Mouse (Mus musculus): ENCODE results near the gene Tnfaip8l3. TPM values are rescaled to one million over a fixed set of nuclear protein-coding genes. Genes with fewer than 3 reads are reported as not detected.
"Not testable (repeated sequence)": the region's sequence is repeated elsewhere in the genome, so short reads cannot be mapped to it uniquely, and the experiment has no call there.

Gene Tnfaip8l3
- polyA plus RNA-seq, 1 experiment from 2014 or later = not detected

GRCm38 (mm10) chr9:54048978-54049377 lies 19.2 kb downstream of the Tnfaip8l3 start:
- H3K9me3 ChIP-seq (replicated peaks; ENCODE audit: control insufficient read depth, low read length) = no peaks in the 10 kb centered on the region
- no peaks in the 10 kb centered on the region for H3K4me1 ChIP-seq (ENCODE audit: control insufficient read depth, insufficient read depth, low read length)
- DNase-seq (ENCODE audit: low spot score) = no peak
- H3K9ac ChIP-seq (replicated peaks; ENCODE audit: low read length) = no peak overlapping the region
- no peaks in the 10 kb centered on the region for H3K27me3 ChIP-seq (ENCODE audit: control insufficient read depth, insufficient read depth, low read length)
- H3K4me3 ChIP-seq (ENCODE audit: low read depth, low read length) = no peak overlapping the region
- H3K4me2 ChIP-seq (ENCODE audit: low read depth, low read length) = no peak overlapping the region
- H3K27ac ChIP-seq (replicated peaks; ENCODE audit: low read depth, low read length) = no peak overlapping the region
- 75% methylated on average over 5 of the region's 5 CpGs for WGBS
- no peaks in the 10 kb centered on the region for H3K36me3 ChIP-seq (replicated peaks; ENCODE audit: control insufficient read depth, insufficient read depth, low read depth, low read length)
- ATAC-seq (replicated peaks; ENCODE audit: insufficient number of reproducible peaks, low FRiP score, low TSS enrichment, low read depth) = no peak

- Histone ChIP-seq H3K27me3 (ENCODE audit: control insufficient read depth, insufficient read depth, low read length) (no peaks in the 10 kb centered on the region), H3K9me3 (replicated peaks; ENCODE audit: control insufficient read depth, low read length) (no peaks in the 10 kb centered on the region), H3K9ac (replicated peaks; ENCODE audit: low read length) (no peak overlapping the region), H3K4me2 (ENCODE audit: low read depth, low read length) (no peak overlapping the region), H3K36me3 (replicated peaks; ENCODE audit: control insufficient read depth, insufficient read depth, low read depth, low read length) (no peaks in the 10 kb centered on the region), H3K4me1 (ENCODE audit: control insufficient read depth, insufficient read depth, low read length) (no peaks in the 10 kb centered on the region), H3K4me3 (ENCODE audit: low read depth, low read length) (no peak overlapping the region), H3K27ac (replicated peaks; ENCODE audit: low read depth, low read length) (no peak overlapping the region)
- 88% methylated on average over 5 of the region's 5 CpGs for WGBS
- ATAC-seq (replicated peaks; ENCODE audit: insufficient number of reproducible peaks, low FRiP score, low TSS enrichment, low read depth) = no peak
- no peak for DNase-seq (ENCODE audit: low spot score)
These were observed 25.1 kb downstream of the Tnfaip8l3 start for GRCm38 (mm10) chr9:54043067-54043466.

GRCm38 (mm10) chr9:54037717-54038116 lies 30.5 kb downstream of the Tnfaip8l3 start:
- Histone ChIP-seq H3K27me3 (ENCODE audit: control insufficient read depth, insufficient read depth, low read length) (no peaks in the 10 kb centered on the region), H3K36me3 (replicated peaks; ENCODE audit: control insufficient read depth, insufficient read depth, low read depth, low read length) (no peaks in the 10 kb centered on the region), H3K9me3 (replicated peaks; ENCODE audit: control insufficient read depth, low read length) (no peaks in the 10 kb centered on the region), H3K27ac (replicated peaks; ENCODE audit: low read depth, low read length) (no peak overlapping the region), H3K9ac (replicated peaks; ENCODE audit: low read length) (no peak overlapping the region), H3K4me3 (ENCODE audit: low read depth, low read length) (no peak overlapping the region), H3K4me2 (ENCODE audit: low read depth, low read length) (no peak overlapping the region), H3K4me1 (ENCODE audit: control insufficient read depth, insufficient read depth, low read length) (no peaks in the 10 kb centered on the region)
- WGBS = 80% methylated on average over 9 of the region's 9 CpGs
- ATAC-seq (replicated peaks; ENCODE audit: insufficient number of reproducible peaks, low FRiP score, low TSS enrichment, low read depth) (no peak), DNase-seq (ENCODE audit: low spot score) (no peak)

- H3K4me3 ChIP-seq (ENCODE audit: low read depth, low read length) = no peak overlapping the region
- H3K4me1 ChIP-seq (ENCODE audit: control insufficient read depth, insufficient read depth, low read length) = no peaks in the 10 kb centered on the region
- ATAC-seq (replicated peaks; ENCODE audit: insufficient number of reproducible peaks, low FRiP score, low TSS enrichment, low read depth) (no peak), DNase-seq (ENCODE audit: low spot score) (no peak)
- H3K9ac ChIP-seq (replicated peaks; ENCODE audit: low read length) = no peak overlapping the region
- H3K27me3 ChIP-seq (ENCODE audit: control insufficient read depth, insufficient read depth, low read length) = no peaks in the 10 kb centered on the region
- WGBS = 74% methylated on average over 5 of the region's 5 CpGs
- no peaks in the 10 kb centered on the region for H3K36me3 ChIP-seq (replicated peaks; ENCODE audit: control insufficient read depth, insufficient read depth, low read depth, low read length)
- no peaks in the 10 kb centered on the region for H3K9me3 ChIP-seq (replicated peaks; ENCODE audit: control insufficient read depth, low read length)
- no peak overlapping the region for H3K27ac ChIP-seq (replicated peaks; ENCODE audit: low read depth, low read length)
- H3K4me2 ChIP-seq (ENCODE audit: low read depth, low read length) = no peak overlapping the region
These were observed 33.5 kb downstream of the Tnfaip8l3 start for GRCm38 (mm10) chr9:54034691-54035090.

GRCm38 (mm10) chr9:54022795-54023194 lies 45.4 kb downstream of the Tnfaip8l3 start:
- H3K9ac ChIP-seq (replicated peaks; ENCODE audit: low read length) = no peak overlapping the region
- H3K4me2 ChIP-seq (ENCODE audit: low read depth, low read length) = no peak overlapping the region
- no peaks in the 10 kb centered on the region for H3K9me3 ChIP-seq (replicated peaks; ENCODE audit: control insufficient read depth, low read length)
- no peaks in the 10 kb centered on the region for H3K36me3 ChIP-seq (replicated peaks; ENCODE audit: control insufficient read depth, insufficient read depth, low read depth, low read length)
- H3K27ac ChIP-seq (replicated peaks; ENCODE audit: low read depth, low read length) = no peak overlapping the region
- no peaks in the 10 kb centered on the region for H3K4me1 ChIP-seq (ENCODE audit: control insufficient read depth, insufficient read depth, low read length)
- no peak for ATAC-seq (replicated peaks; ENCODE audit: insufficient number of reproducible peaks, low FRiP score, low TSS enrichment, low read depth)
- peak; percentile 18 for DNase-seq (ENCODE audit: low spot score)
- no peak overlapping the region for H3K4me3 ChIP-seq (ENCODE audit: low read depth, low read length)
- 83% methylated on average over 3 of the region's 3 CpGs for WGBS
- no peaks in the 10 kb centered on the region for H3K27me3 ChIP-seq (ENCODE audit: control insufficient read depth, insufficient read depth, low read length)

- no peak overlapping the region for H3K4me3 ChIP-seq (ENCODE audit: low read depth, low read length)
These were observed 73.7 kb downstream of the Tnfaip8l3 start for GRCm38 (mm10) chr9:53994528-53994927.

GRCm38 (mm10) chr9:53992567-53992966 lies 75.6 kb downstream of the Tnfaip8l3 start:
- H3K27ac ChIP-seq (replicated peaks; ENCODE audit: low read depth, low read length); DNase-seq (ENCODE audit: low spot score); H3K4me2 ChIP-seq (ENCODE audit: low read depth, low read length); H3K36me3 ChIP-seq (replicated peaks; ENCODE audit: control insufficient read depth, insufficient read depth, low read depth, low read length); H3K4me1 ChIP-seq (ENCODE audit: control insufficient read depth, insufficient read depth, low read length); H3K27me3 ChIP-seq (ENCODE audit: control insufficient read depth, insufficient read depth, low read length); H3K4me3 ChIP-seq (ENCODE audit: low read depth, low read length); H3K9me3 ChIP-seq (replicated peaks; ENCODE audit: control insufficient read depth, low read length); H3K9ac ChIP-seq (replicated peaks; ENCODE audit: low read length); ATAC-seq (replicated peaks; ENCODE audit: insufficient number of reproducible peaks, low FRiP score, low TSS enrichment, low read depth): not testable (repeated sequence)

More at GRCm38 (mm10) chr9:53994528-53994927, 73.7 kb downstream of the Tnfaip8l3 start:
- ATAC-seq (replicated peaks; ENCODE audit: insufficient number of reproducible peaks, low FRiP score, low TSS enrichment, low read depth) = no peak
- no peaks in the 10 kb centered on the region for H3K4me1 ChIP-seq (ENCODE audit: control insufficient read depth, insufficient read depth, low read length)
- H3K27me3 ChIP-seq (ENCODE audit: control insufficient read depth, insufficient read depth, low read length) = no peaks in the 10 kb centered on the region
- no peak for DNase-seq (ENCODE audit: low spot score)
- no peaks in the 10 kb centered on the region for H3K9me3 ChIP-seq (replicated peaks; ENCODE audit: control insufficient read depth, low read length)
- no peak overlapping the region for H3K9ac ChIP-seq (replicated peaks; ENCODE audit: low read length)
- WGBS = 59% methylated on average over 1 of the region's 1 CpGs
- H3K36me3 ChIP-seq (replicated peaks; ENCODE audit: control insufficient read depth, insufficient read depth, low read depth, low read length) = no peaks in the 10 kb centered on the region
- no peak overlapping the region for H3K4me2 ChIP-seq (ENCODE audit: low read depth, low read length)
- no peak overlapping the region for H3K27ac ChIP-seq (replicated peaks; ENCODE audit: low read depth, low read length)

- Histone ChIP-seq H3K27ac (replicated peaks; ENCODE audit: low read depth, low read length) (no peak overlapping the region), H3K9me3 (replicated peaks; ENCODE audit: control insufficient read depth, low read length) (no peaks in the 10 kb centered on the region), H3K9ac (replicated peaks; ENCODE audit: low read length) (no peak overlapping the region), H3K36me3 (replicated peaks; ENCODE audit: control insufficient read depth, insufficient read depth, low read depth, low read length) (no peaks in the 10 kb centered on the region), H3K4me2 (ENCODE audit: low read depth, low read length) (no peak overlapping the region), H3K4me1 (ENCODE audit: control insufficient read depth, insufficient read depth, low read length) (no peaks in the 10 kb centered on the region), H3K4me3 (ENCODE audit: low read depth, low read length) (no peak overlapping the region), H3K27me3 (ENCODE audit: control insufficient read depth, insufficient read depth, low read length) (no peaks in the 10 kb centered on the region)
- 10% methylated on average over 3 of the region's 3 CpGs for WGBS
- ATAC-seq (replicated peaks; ENCODE audit: insufficient number of reproducible peaks, low FRiP score, low TSS enrichment, low read depth) (no peak; the same call in 1 of the 2 replicates), DNase-seq (ENCODE audit: low spot score) (peak; percentile 82)
These were observed 77.3 kb downstream of the Tnfaip8l3 start for GRCm38 (mm10) chr9:53990921-53991320.
